Mouse (Mus musculus): ENCODE measurements around the gene Serpine1. TPM values are rescaled to one million over a fixed set of nuclear protein-coding genes. Genes with fewer than 3 reads are reported as not detected.
A peak's percentile ranks its signal among the peaks of the same experiment; 100 is the strongest.
"Not testable (repeated sequence)": the region's sequence is repeated elsewhere in the genome, so short reads cannot be mapped to it uniquely, and the experiment has no call there.

Gene Serpine1
- 0.22 and 0.35 TPM in 2 replicates for polyA plus RNA-seq (2015; fragmentation: Nextera tagmentation; extraction: Ambion mirVana)

- H3K4me3 ChIP-seq = peak within 1 kb of the TSS; percentile 32
- H3K4me2 ChIP-seq = peak within 1 kb of the TSS; percentile 62
- H3K27ac ChIP-seq = peak within 1 kb of the TSS; percentile 85
- no peaks in the 10 kb centered on the region for H3K36me3 ChIP-seq
- no peaks in the 10 kb centered on the region for H3K9me3 ChIP-seq
- peaks cover 23% of the 10 kb centered on the region for H3K4me1 ChIP-seq
- peak; percentile 82 for ATAC-seq (ENCODE audit: insufficient number of reproducible peaks, insufficient read depth, low FRiP score, low TSS enrichment, low read depth)
- no peaks in the 10 kb centered on the region for H3K27me3 ChIP-seq
- 16% methylated on average over 23 of the region's 23 CpGs for WGBS
- peak within 1 kb of the TSS; percentile 44; the same call in 1 of the 2 replicates for H3K9ac ChIP-seq
Observed at GRCm38 (mm10) chr5:137072079-137072960, at the start of gene Serpine1. Gene Serpine1, minus strand, starts transcription at chr5:137072268.

- Histone ChIP-seq H3K27ac (no peak overlapping the region), H3K4me2 (no peak overlapping the region), H3K4me3 (no peak overlapping the region), H3K9ac (no peak overlapping the region), H3K27me3 (no peaks in the 10 kb centered on the region), H3K4me1 (peaks cover 13% of the 10 kb centered on the region; the same call in 1 of the 2 replicates), H3K9me3 (no peaks in the 10 kb centered on the region), H3K36me3 (no peaks in the 10 kb centered on the region)
- WGBS = 71% methylated on average over 4 of the region's 4 CpGs
- ATAC-seq (ENCODE audit: insufficient number of reproducible peaks, insufficient read depth, low FRiP score, low TSS enrichment, low read depth) = no peak
Observed at GRCm38 (mm10) chr5:137121280-137121679, 49.2 kb upstream of the Serpine1 start.

DNA sequence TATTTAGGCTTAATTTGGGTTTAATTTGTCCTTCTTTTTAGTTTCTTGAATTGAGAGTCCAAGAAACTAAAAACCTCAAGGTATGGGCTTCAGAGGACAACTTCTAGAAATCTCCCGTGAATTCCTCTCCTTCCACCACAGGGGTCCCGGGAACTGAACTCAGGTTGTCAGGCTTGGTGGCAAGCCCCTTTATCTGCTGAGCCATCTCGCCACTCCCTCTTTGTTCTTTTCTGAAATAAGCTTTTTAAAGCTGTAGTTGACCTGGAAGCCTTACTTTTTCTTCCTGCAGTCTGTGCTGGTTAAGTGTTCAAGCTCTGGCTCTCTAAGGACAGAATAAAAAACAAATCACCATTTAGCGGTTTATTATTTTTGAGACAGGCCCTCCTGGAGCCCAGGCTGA is 46.8 kb upstream of the Serpine1 start:
- ATAC-seq (ENCODE audit: insufficient number of reproducible peaks, insufficient read depth, low FRiP score, low TSS enrichment, low read depth) = no peak

DNA sequence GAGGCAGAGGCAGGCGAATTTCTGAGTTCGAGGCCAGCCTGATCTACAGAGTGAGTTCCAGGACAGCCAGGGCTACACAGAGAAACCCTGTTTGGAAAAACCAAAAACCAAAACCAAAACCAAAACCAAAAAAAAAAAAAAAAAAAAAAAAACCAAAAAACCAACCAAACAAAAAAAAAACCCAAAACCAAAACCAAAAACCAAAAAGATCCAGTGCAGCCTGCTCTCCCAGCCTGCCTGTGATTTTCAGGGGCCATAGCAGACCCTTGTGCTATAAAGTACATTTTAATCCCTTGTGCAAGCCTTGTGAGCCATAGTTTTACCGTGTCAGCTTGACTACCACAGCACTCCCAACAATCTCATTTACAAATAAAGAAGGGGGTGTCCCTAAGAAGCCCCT is 45.9 kb upstream of the Serpine1 start:
- Histone ChIP-seq H3K4me1 (peaks cover 25% of the 10 kb centered on the region), H3K36me3 (peaks cover 18% of the 10 kb centered on the region)
- WGBS = 85% methylated on average over 3 of the region's 3 CpGs
- H3K4me3 ChIP-seq; H3K9ac ChIP-seq; H3K27ac ChIP-seq; H3K27me3 ChIP-seq; H3K4me2 ChIP-seq; H3K9me3 ChIP-seq; ATAC-seq (ENCODE audit: insufficient number of reproducible peaks, insufficient read depth, low FRiP score, low TSS enrichment, low read depth): not testable (repeated sequence)

More for the DNA sequence above, 46.8 kb upstream of the Serpine1 start:
- H3K9ac ChIP-seq = no peak overlapping the region
- peaks cover 9% of the 10 kb centered on the region for H3K36me3 ChIP-seq
- 72% methylated on average over 4 of the region's 4 CpGs for WGBS
- H3K27me3 ChIP-seq = no peaks in the 10 kb centered on the region
- H3K4me2 ChIP-seq = no peak overlapping the region
- no peak overlapping the region for H3K27ac ChIP-seq
- H3K9me3 ChIP-seq = no peaks in the 10 kb centered on the region
- H3K4me1 ChIP-seq = peaks cover 25% of the 10 kb centered on the region
- no peak overlapping the region for H3K4me3 ChIP-seq

DNA sequence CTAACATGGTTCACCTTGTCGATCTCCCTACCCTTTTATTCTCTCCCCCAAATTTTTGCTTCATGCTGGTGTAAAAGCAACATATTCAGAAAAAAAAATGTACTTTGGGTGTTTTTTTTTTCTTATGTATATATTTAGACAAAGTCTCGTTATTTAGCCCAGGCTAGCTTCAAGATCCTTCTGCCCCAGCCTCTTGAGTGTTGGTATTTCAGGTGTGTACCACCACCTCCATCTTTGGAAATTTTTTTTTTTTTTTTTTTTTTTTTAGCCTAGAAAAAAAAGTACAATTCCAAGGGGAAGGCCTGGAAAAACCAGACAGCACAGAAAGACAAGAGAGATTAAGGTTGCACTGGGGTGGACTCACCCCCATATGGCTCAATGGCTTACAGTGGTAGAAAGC is 44.9 kb upstream of the Serpine1 start:
- Histone ChIP-seq H3K9ac (no peak overlapping the region), H3K4me2 (peak overlapping the region; percentile 80; the same call in 1 of the 2 replicates), H3K27me3 (no peaks in the 10 kb centered on the region), H3K27ac (no peak overlapping the region), H3K9me3 (no peaks in the 10 kb centered on the region), H3K4me1 (peaks cover 17% of the 10 kb centered on the region), H3K36me3 (peaks cover 25% of the 10 kb centered on the region), H3K4me3 (no peak overlapping the region)
- no peak for ATAC-seq (ENCODE audit: insufficient number of reproducible peaks, insufficient read depth, low FRiP score, low TSS enrichment, low read depth)
- 72% methylated on average over 2 of the region's 2 CpGs for WGBS

DNA sequence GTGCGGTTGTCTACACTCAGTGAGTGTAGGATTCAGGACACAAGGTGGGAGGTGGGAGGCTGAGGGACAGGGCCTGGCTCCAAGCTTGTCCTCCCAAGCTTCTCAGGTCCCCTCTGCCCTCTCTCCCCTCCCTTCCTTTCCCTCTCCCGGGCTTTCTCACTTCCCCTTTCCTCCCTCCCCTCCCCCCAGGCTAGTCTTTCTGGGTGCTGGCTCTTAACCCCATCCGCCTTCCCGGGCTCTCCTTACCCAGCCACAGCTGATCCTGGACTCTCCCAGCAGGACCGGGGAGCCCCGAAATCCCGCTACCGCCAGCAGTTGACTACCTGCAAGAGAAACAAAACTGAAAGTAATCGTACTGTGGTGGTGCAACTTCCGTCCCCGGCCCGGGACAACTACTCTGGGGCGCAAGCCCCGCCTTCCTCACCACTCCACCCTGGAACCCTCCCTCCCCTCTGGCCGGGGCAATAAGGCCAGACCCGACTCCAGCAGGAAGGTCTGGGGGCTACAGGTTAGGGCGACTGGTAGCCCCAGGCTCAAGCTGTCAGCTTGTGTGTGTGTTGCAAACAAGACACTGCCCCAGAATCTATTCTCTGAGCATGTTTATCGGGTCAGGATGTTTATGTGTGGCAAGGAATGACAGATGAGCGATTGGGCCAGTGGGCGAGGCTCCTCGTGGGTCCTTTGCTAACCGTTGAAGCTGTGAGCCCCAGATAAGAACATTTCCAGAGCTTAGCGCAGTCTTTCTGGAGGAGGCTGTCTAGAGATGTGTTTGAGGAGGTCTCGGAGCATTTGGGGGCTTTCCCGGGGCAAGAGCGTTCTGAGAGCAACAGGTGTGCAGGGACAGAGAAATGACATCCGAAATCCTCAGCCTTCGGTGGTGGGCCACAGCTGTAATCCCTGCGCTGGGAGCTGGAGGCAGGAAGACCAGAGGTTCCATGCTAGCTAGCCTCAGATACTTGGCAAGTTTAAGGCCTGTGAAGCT is 44.1 kb upstream of the Serpine1 start, which contains the start of gene Trim56:
Trim56 (minus strand) TSS at position 344 of the 982 bp plus-strand sequence.
- H3K27ac ChIP-seq = peak within 1 kb of the TSS; percentile 62
- no peaks in the 10 kb centered on the region for H3K9me3 ChIP-seq
- 9% methylated on average over 29 of the region's 29 CpGs for WGBS
- H3K4me3 ChIP-seq = peak within 1 kb of the TSS; percentile 61
- H3K27me3 ChIP-seq = no peaks in the 10 kb centered on the region
- H3K4me2 ChIP-seq = peak within 1 kb of the TSS; percentile 80
- peak; percentile 63; the same call in 1 of the 2 replicates for ATAC-seq (ENCODE audit: insufficient number of reproducible peaks, insufficient read depth, low FRiP score, low TSS enrichment, low read depth)
- H3K9ac ChIP-seq = peak within 1 kb of the TSS; percentile 84
- peaks cover 25% of the 10 kb centered on the region for H3K36me3 ChIP-seq
- H3K4me1 ChIP-seq = peaks cover 17% of the 10 kb centered on the region

DNA sequence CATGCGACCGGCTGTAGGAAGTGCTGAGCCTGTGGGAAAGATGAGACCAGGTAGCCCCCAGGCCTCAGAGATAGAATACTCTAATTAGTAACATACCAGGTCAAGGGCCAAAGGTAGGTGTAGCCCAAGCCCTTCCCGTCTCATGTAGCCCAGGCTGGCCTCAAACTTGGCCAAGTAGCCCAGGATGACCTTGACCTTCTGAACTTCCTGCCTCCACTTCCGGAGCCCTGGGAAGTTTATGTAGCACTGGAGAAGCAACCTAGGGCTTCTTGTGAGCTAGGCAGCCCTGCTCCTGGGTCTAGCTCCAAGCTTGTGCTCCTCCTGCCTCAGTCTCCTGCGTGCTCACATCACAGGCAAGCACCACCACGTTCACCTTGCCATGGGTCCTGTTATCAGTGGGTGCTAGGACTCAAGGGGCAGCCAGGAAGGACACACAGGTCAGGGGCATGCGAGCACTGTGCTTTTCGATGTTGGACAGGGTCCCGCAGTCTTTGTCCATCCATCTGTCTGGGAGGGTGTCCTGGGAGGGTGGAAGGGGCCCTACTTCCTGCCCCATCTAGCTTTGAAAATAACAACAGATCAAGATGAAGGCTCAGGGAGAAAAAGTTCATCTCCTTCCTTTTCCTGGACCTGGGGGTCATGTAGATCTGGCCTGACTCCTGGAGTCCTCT is 43.0 kb upstream of the Serpine1 start:
- no peaks in the 10 kb centered on the region for H3K9me3 ChIP-seq
- WGBS = 77% methylated on average over 9 of the region's 9 CpGs
- H3K36me3 ChIP-seq = peaks cover 25% of the 10 kb centered on the region
- H3K4me2 ChIP-seq = peak overlapping the region; percentile 80
- peaks cover 17% of the 10 kb centered on the region for H3K4me1 ChIP-seq
- peak overlapping the region; percentile 84 for H3K9ac ChIP-seq
- no peak overlapping the region for H3K27ac ChIP-seq
- peak overlapping the region; percentile 61 for H3K4me3 ChIP-seq
- ATAC-seq (ENCODE audit: insufficient number of reproducible peaks, insufficient read depth, low FRiP score, low TSS enrichment, low read depth) = no peak
- H3K27me3 ChIP-seq = no peaks in the 10 kb centered on the region

- peaks cover 24% of the 10 kb centered on the region for H3K4me1 ChIP-seq
- H3K36me3 ChIP-seq = peaks cover 25% of the 10 kb centered on the region
- no peaks in the 10 kb centered on the region for H3K27me3 ChIP-seq
- no peak overlapping the region for H3K9ac ChIP-seq
- no peak for ATAC-seq (ENCODE audit: insufficient number of reproducible peaks, insufficient read depth, low FRiP score, low TSS enrichment, low read depth)
- 72% methylated on average over 5 of the region's 5 CpGs for WGBS
- no peaks in the 10 kb centered on the region for H3K9me3 ChIP-seq
- no peak overlapping the region for H3K27ac ChIP-seq
- no peak overlapping the region for H3K4me2 ChIP-seq
- H3K4me3 ChIP-seq = no peak overlapping the region
Observed at GRCm38 (mm10) chr5:137111542-137112408, 39.7 kb upstream of the Serpine1 start.

DNA sequence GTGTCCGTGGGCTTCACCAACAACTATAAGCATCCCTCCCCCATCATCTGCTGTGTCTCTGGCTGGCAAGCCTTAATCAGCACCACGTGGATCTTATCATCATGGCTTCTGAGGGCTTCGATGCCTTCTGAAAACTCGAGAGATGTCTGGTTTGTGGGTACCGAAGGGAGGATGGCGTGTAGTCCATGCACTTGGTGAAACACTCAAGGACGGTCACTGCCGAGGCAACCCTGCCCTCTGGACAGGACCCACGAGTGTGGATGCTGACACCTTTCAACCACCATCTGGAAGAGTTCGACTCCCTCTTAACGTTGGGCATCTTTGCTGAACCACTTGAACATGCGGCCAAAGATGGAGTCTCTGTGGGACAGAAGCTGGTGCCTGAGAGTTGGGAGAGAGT is 38.8 kb upstream of the Serpine1 start:
- Histone ChIP-seq H3K27me3 (no peaks in the 10 kb centered on the region), H3K36me3 (peaks cover 25% of the 10 kb centered on the region), H3K4me3 (no peak overlapping the region), H3K9ac (no peak overlapping the region), H3K4me2 (no peak overlapping the region), H3K9me3 (no peaks in the 10 kb centered on the region), H3K27ac (no peak overlapping the region), H3K4me1 (peaks cover 17% of the 10 kb centered on the region)
- 87% methylated on average over 12 of the region's 12 CpGs for WGBS
- ATAC-seq (ENCODE audit: insufficient number of reproducible peaks, insufficient read depth, low FRiP score, low TSS enrichment, low read depth) = no peak

GRCm38 (mm10) chr5:137109941-137110593 is 38.0 kb upstream of the Serpine1 start:
- H3K4me3 ChIP-seq = no peak overlapping the region
- no peaks in the 10 kb centered on the region for H3K27me3 ChIP-seq
- H3K27ac ChIP-seq = no peak overlapping the region
- H3K9me3 ChIP-seq = no peaks in the 10 kb centered on the region
- no peak overlapping the region for H3K9ac ChIP-seq
- 52% methylated on average over 25 of the region's 25 CpGs for WGBS
- peaks cover 25% of the 10 kb centered on the region for H3K36me3 ChIP-seq
- no peak for ATAC-seq (ENCODE audit: insufficient number of reproducible peaks, insufficient read depth, low FRiP score, low TSS enrichment, low read depth)
- H3K4me1 ChIP-seq = peaks cover 11% of the 10 kb centered on the region
- H3K4me2 ChIP-seq = no peak overlapping the region
